Mouse (Mus musculus) cerebellum, postnatal 14 days (tissue): Measurements from ENCODE around the gene Gm27021.

Experiments
- DNase-seq, 2 experiments: peaks; one replicate each; pipeline ENCODE4 v3.0.0; 2021; ENCODE audit warnings: mixed read lengths in 2 of 2

Gm27021 gene

DNA sequence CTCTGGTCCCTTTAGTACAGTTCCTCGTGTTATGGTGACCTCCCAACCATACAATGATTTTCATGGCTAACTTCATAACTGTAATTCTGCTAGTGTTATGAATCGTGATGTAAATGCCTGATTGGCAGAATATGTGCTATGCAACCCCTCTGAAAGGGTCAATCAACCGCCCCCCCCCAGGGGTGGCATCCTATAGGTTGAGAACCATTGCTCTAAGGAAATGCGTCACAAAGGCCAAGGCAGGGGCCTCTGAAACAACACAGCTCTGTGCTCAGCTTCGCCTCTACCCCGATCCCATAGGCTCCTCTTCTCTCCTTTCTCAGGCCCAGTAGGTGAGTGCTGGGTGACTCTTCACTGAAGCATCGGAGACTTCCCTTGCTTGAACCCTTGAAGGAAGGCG lies 17.7 kb upstream of the Gm27021 start:
- DNase-seq = no peak

DNA sequence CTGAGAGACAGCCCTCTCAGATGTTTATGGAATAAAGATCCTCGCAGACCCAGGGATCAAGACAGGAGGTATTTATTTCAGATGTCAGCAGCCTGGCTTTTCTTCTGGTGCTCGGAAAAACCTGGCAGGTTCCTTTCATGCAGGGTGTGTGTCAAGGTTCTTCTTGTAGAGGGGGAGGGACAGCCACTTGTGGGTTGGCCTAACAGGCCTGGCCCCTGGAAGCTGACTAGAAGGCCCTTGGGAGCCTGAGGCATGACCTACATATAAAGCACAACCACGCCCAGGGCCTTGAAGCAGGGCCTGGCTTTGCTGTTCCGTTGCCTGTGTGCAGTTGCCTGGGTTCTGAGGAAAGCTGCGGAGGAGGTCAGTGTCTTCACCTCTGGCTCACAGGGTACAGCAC lies 17.2 kb upstream of the Gm27021 start:
- DNase-seq = no peak

DNA sequence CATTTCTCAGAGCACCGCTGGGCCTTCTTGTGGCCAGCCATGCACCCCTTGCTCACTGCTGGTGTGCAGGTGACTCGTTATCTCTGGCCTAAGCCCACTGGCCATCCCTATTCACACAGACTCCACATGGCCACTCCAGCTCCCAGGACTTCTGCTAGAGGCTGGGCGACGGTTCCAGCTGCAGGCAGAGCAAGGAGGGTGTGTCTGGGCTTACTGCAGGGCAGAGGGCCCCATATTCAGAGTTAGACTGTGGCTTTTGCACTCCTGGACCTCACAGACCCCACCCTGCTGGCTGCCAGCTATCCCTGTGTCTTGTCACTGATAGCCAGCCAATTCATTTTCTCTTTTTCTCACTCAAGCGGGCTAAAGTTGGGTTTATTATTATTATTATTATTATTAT lies 16.2 kb upstream of the Gm27021 start:
- no peak for DNase-seq

DNA sequence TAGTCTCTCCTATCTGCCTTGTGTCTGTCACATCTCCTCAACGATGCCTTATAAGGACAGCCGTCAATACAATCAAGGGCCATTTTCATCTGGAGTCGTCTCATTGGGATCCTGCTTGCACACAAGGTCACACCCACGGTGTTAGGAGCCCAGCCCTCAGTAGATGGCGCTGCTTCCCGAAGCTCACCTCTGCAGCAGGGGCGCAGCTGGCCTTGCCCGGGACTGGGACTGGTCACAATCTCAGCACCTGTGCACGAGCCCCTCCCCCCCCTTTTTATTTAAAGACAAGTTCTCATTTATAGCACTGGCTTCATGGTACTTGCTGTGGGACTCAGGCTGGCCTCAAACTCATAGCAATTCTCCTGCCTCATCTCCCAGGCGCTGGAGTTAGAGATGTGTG lies 15.7 kb upstream of the Gm27021 start:
- peak; percentile 72 to 82 for DNase-seq

DNA sequence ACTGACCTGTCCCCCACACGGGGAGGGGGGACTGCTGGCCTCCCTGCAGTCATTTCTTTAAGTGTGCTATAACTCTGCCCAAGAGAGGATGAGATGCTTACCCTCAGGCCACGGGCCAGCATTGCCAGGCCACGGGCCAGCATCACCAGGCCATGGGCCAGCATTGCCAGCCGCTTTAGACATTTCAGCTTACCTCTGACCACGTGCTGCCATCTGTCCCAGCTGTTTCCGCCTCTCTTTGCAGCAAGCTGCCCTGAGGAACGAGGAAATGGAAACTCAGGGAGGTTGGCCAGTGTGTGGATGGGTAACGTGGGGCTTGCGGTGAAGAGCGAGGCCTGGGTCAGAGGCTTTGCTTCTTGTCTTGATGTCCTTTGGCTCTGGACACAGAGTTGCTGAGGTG lies 13.2 kb upstream of the Gm27021 start:
- peak in 1 of 2 experiments; percentile 45 for DNase-seq

GRCm38 (mm10) chr8:120680405-120680804 lies 12.5 kb upstream of the Gm27021 start:
- DNase-seq = peak; percentile 49 to 65

GRCm38 (mm10) chr8:120679629-120680387 lies 11.9 kb upstream of the Gm27021 start:
- no peak for DNase-seq

GRCm38 (mm10) chr8:120678447-120678846 lies 10.6 kb upstream of the Gm27021 start:
- peak; percentile 90 to 95 for DNase-seq

DNA sequence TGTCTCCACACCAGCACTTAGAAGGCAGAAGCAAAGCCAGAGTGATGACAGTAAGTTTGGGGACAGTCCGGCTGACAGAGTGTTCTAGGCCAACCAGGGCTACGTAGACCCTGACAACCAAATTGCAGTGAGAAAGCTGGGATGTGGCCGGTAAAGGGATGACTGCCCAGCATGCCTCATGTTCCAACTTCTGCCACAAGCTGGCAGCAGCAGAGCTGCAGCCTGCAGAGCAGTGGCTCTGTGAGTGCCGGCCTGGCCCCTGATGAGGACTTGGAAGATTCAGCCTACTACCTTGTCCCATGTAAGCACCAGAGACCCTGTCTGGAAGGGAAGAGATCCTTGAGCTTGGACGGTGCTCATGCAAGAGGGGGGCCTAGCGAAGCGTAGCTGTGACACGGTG lies 7.8 kb upstream of the Gm27021 start:
- no peak for DNase-seq

DNA sequence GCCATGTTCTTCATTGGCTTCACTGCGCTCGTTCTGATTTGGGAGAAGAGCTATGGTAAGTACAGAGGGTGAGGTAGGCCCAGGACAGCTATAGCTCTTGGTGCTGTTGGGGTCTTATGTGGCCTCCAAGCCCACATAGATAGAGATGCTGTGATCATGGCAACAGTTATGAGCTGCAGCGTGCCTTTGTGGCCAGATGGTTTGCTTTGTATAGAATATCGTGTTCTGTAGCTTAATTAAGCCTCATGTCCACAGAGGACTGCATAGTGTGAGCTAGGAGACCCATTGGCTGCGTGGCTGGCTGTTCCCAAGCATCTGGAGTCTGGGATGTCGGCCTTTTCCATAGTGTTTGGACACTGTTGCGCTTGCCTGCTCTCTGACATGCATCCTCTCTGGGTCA lies 5.4 kb upstream of the Gm27021 start:
- DNase-seq = no peak

DNA sequence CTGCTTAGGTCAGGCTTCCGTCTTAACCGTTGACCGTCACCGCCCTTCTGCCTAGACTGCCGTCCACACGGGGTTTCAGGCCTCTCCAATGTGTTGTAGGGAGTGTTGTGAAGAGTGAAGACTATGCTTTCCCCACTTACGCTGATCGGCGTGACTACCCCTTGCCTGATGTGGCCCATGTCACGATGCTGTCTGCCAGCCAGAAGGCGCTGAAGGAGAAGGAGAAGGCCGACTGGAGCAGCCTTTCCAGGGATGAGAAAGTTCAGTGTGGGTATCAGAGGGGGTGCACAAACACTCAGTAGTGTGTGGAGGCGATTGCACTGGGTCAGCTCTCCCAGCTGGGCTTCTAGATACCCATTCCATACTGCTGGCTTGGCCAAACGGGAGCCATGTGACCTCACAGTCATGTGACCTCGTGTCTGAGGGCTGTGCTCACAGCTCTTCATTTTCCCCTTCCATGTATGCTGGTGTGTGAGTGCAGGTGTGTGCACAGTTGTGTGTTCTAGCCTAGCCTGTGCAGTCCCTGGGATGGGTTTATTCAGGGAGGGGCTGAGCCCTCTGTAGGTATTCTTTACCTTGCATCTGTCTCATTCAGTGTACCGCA lies 4.8 kb upstream of the Gm27021 start:
- DNase-seq = no peak

DNA sequence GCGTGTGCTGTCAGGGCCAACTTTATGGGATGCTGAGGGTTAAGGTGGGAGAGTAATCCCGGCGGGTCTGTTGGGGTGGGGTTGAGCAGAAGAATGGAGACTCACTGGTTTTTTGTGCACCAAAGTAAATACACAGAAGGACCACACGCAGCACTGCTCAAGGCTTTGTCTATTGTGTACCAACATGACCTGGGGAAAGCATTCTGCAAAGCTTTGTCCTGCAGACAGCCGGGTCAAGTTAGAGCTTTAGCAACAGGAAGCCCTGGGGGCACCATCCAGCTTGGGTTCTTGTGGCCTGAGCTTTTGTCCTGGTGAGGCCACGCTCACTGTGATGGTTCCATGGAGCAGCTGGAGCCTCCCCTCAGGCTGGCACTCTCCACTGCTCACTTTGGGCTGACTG lies 3.9 kb upstream of the Gm27021 start:
- DNase-seq = no peak

GRCm38 (mm10) chr8:120668374-120668905 lies 561 bp upstream of the Gm27021 start, which contains the start of gene Emc8:
Gene Emc8 (minus strand): TSS chr8:120668573.
- peak in 1 of 2 experiments; percentile 71 for DNase-seq

- no peak for DNase-seq
These were observed 940 bp downstream of the Gm27021 start for GRCm38 (mm10) chr8:120666807-120667470.

- DNase-seq = peak; percentile 39 to 47
These were observed 2.0 kb downstream of the Gm27021 start for GRCm38 (mm10) chr8:120665726-120666455.

- DNase-seq = peak in 1 of 2 experiments; percentile 32
These were observed 3.3 kb downstream of the Gm27021 start for GRCm38 (mm10) chr8:120664566-120664965.

DNA sequence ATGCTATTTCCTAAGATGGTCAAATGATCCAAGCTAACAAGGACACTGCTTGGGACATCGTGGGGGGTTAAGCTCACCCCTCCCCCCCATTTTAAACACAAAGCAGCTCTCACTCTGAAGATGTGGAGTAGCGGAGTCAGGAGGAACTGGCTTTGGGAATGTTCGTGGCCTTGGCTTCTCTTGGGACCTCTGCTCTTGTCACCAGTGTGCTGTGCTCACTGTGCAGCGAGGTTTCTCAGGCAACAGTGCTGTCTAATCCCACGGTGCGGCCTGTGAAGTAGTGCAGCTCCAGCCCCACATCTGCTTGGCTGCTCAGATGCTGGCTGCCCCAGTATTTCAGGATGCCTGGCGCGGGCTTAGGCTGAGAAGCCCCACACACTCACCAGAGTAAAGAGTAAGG lies 10.5 kb downstream of the Gm27021 start:
- no peak for DNase-seq

DNA sequence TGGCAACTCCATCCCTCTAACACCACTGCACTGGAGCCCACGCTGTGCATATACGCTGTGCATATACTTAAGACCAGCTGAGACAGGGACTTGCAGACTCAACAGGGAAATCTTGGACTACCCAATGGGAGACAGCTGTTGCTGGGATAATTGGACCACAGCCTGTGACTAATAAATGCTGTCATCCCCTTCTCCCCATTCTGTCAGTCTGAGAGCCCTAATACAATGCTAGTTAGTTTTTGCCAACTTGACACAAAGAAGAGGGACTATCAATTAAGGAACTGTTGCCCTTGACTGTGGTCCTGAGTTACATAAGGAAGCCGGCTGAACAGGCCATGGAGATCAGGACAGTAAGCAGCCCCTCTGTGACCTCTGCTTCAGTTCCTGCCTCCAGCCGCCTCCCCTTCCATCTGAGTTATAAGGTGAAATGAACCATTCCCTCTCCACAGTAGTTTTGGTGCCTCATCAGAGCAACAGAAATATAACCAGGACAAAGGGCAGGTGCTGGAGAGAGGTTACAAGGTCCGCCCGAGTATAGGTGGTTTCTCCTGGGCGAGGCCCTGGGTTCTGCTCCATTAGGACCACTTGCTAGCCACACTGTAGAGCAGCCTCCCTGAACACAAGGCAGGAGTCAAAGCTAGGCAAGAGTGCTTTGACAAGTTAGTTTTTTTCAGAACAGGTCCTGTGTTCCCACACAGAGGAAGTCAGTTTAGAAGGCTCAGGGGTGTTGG lies 11.4 kb downstream of the Gm27021 start:
- no peak for DNase-seq

GRCm38 (mm10) chr8:120647532-120647931 lies 20.3 kb downstream of the Gm27021 start, which contains the start of gene 1190005I06Rik:
Gene 1190005I06Rik (minus strand): TSS chr8:120647632.
- DNase-seq = no peak

GRCm38 (mm10) chr8:120644663-120645062 lies 23.2 kb downstream of the Gm27021 start:
- DNase-seq = peak; percentile 69 to 77

DNA sequence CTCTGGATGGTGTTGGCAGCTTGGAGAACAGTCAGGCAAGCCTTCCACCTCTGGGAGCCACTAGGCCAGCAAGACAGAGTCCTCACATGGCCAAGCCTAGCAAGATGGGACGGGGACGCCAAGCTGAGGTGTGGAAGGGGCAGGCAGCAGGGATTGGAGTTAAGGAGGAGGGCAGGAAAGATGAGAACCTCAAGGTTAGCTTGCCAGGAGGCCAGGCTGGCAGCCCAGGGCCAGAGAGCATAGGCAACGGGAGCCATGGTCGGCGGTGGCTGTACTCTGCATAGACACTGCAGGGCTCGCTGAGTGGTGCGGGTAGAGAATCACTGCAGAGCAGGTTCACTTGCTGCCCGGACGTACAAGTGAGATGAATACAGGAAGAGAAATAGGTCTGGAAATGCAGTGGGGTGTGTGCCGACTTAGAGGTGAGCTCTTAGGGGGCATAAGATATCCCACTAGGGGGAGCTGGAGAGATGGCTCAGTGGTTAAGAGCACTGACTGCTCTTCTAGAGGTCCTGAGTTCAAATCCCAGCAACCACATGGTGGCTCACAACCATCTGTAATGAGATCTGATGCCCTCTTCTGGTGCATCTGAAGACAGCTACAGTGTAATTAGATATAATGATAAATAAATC lies 25.7 kb downstream of the Gm27021 start:
- no peak for DNase-seq

DNA sequence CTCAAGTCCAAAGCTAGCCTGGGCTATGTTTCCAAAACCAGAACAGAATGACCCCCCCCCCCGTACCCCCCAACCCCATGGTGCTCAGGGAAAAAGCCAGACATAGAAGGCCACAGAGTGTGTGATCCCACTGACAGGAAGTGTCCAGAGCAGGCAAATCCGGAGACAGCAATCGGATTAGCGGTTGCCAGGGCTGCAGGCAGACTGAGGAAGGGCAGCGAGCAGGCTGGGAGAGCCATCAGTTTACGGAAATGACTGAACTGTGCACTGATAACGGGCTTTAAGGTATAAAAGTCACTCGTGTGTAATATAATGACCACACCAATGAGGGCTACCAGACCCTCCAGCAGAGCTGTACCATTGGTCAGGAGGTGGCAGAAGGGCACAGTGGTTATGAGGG lies 26.6 kb downstream of the Gm27021 start:
- DNase-seq = no peak
